7 mouse cellular contexts compared by ENCODE assay signal in genomic region chr6:8390296-8390695, GRCm38 (mm10).
"Had no signal": no experiment of that assay in that cellular context is flagged by ENCODE, and none has a peak within 500 bp of the region (broad histone marks: within the 10 kb centered on the region; RNA-seq: fewer than 3 reads in every experiment).

No protein-coding gene starts in this region.

- DNase-seq: lung, adult 18-20 months; lung, embryonic 14.5 days; lung, postnatal 10 days; lung, postnatal 36 days; right cerebral cortex, postnatal 14 days; thymus, adult 2 months; thymus, postnatal 36 days had no signal
